Mouse (Mus musculus) cerebellum, adult 2 months (tissue): ENCODE data around the gene Mfap2. TPM values are rescaled to one million over a fixed set of nuclear protein-coding genes. Genes with fewer than 3 reads are reported as not detected.

Experiments
- DNase-seq, 2 experiments: peaks; one replicate each; pipeline ENCODE4 v3.0.0; 2021
- H3K27ac ChIP-seq: fragments of 200-500 bp; 2 replicates; pipeline ENCODE4 v1.5.1; 2012; ENCODE audit warnings: low read length, control low read depth, inconsistent platforms; ENCODE audit not compliant: insufficient read depth
- H3K27me3 ChIP-seq: fragments of 200-500 bp; 2 replicates; pipeline ENCODE4 v1.6.1; 2012; ENCODE audit warnings: inconsistent platforms, mild to moderate bottlenecking, low read length, moderate library complexity; ENCODE audit not compliant: control insufficient read depth, insufficient read depth
- H3K4me1 ChIP-seq: fragments of 200-500 bp; 2 replicates; pipeline ENCODE4 v1.6.1; 2011; ENCODE audit warnings: low read length; ENCODE audit not compliant: control insufficient read depth, insufficient read depth
- H3K4me3 ChIP-seq: fragments of 200-500 bp; replicated peaks from 2 replicates; pipeline ENCODE3; 2011; ENCODE audit warnings: mild to moderate bottlenecking, low read depth, low read length, control low read depth; ENCODE audit not compliant: insufficient read depth
- CTCF ChIP-seq: fragments of 200-500 bp; IDR thresholded peaks from 2 replicates; pipeline ENCODE4 v1.5.1; 2011; ENCODE audit warnings: low read depth, mild to moderate bottlenecking, control low read depth, low read length, moderate library complexity, borderline replicate concordance; ENCODE audit not compliant: insufficient read depth
- POLR2A ChIP-seq: fragments of 200-500 bp; IDR thresholded peaks from 2 replicates; pipeline ENCODE4 v1.6.1; 2011; ENCODE audit warnings: low read length, control low read depth, borderline replicate concordance; ENCODE audit not compliant: insufficient read depth
- WGBS: fragments of 180-500 bp; shearing (Covaris S2); methylation state at CpG from one replicate; pipeline ENCODE4 v1.1.7; 2018; 5-methylcytosine and 5-hydroxymethylcytosine counted together
- polyA plus RNA-seq: library from polyadenylated mRNA; depleted of rRNA; stranded (reverse); fragments of >200 nt; gene quantifications from 2 replicates; pipeline ENCODE4 v1.2.3, GENCODE M21; 2012

The Mfap2 gene
- polyA plus RNA-seq, 1 experiment = 3.4 TPM

DNA sequence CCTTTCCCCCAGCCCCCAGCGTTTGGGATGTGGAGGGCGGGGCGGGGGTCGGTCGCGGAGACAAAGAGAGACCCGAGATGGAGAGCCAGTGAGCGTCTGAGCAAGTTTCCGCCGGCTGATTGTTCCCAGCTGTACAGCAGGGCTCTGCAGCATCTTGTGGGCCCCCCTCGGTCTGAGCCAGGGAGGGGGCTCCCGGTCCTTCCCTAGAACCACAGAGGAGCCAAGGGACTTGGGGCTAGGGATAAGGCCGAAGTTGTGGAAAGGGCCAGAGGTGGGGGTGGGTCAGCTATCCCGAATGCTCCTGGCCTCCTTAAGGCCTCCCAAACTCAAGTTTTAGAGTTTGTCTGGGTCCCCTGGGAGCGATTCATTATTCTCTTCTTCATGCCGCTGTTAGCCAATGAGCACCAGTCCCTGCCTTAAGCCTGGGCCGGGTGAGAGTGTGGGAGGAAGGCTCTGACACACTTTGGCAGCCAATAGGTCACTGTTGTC is 767 bp downstream of the Mfap2 start:
- Histone ChIP-seq H3K27ac (no peak overlapping the region), H3K27me3 (no peaks in the 10 kb centered on the region), H3K4me3 (no peak overlapping the region), H3K4me1 (peaks cover 44% of the 10 kb centered on the region)
- TF ChIP-seq CTCF (no peak), POLR2A (no peak)
- DNase-seq = no peak
- WGBS = 20% methylated on average over 17 of the region's 17 CpGs

GRCm38 (mm10) chr4:141011556-141012328 is 1.5 kb downstream of the Mfap2 start:
- 30% methylated on average over 14 of the region's 14 CpGs for WGBS
- Histone ChIP-seq H3K4me3 (no peak overlapping the region), H3K27ac (0 out of 2 replicates have a peak overlapping the region, but pooled peaks have one; percentile 16), H3K4me1 (peaks cover 51% of the 10 kb centered on the region), H3K27me3 (no peaks in the 10 kb centered on the region)
- no peak for TF ChIP-seq POLR2A
- no peak for TF ChIP-seq CTCF
- peak; percentile 74 to 83 for DNase-seq

DNA sequence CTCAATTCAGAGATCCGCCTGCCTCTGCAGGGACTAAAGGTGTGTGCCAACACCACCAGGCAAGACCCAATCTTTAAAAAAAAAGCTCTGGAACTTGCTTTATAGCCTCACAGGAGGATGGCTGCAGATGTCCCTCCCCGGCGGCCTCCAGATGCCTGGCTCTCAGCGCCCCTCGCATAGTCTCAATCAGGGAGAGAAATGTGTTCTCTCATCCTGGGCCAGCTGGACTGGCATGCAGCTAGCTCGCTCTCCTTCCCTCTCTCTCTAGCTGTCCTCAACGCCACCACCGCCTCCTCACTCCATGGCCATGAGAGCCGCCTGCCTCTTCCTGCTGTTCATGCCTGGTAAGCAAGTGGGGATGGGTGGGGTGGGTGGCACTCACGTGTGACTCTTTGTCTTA is 2.3 kb downstream of the Mfap2 start:
- 63% methylated on average over 10 of the region's 10 CpGs for WGBS
- TF ChIP-seq POLR2A (no peak), CTCF (no peak)
- H3K4me1 ChIP-seq = peaks cover 59% of the 10 kb centered on the region
- H3K27ac ChIP-seq = 0 out of 2 replicates have a peak overlapping the region, but pooled peaks have one; percentile 16
- no peak overlapping the region for H3K4me3 ChIP-seq
- no peaks in the 10 kb centered on the region for H3K27me3 ChIP-seq
- no peak for DNase-seq

DNA sequence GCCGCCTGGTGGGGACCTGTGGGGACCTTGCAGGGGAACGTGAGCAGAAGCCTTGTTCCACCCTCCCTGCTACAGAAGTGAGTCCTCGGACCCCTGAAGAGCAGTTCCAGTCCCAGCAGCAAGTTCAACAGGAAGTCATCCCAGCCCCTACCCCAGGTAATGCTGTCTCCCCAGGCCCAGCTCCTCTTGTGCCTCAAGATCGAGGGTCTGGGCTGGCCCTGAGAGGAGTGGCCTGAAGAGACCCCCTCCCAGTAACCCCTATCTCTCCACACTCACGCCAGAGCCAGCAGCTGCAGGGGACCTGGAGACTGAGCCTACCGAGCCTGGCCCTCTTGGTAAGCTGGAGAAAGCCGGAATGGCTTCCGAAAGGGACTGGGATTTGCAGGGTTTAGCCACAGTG is 3.9 kb downstream of the Mfap2 start:
- Histone ChIP-seq H3K27ac (no peak overlapping the region), H3K27me3 (no peaks in the 10 kb centered on the region), H3K4me3 (no peak overlapping the region), H3K4me1 (peaks cover 48% of the 10 kb centered on the region)
- WGBS = 82% methylated on average over 8 of the region's 8 CpGs
- TF ChIP-seq CTCF = no peak
- DNase-seq = no peak

- no peak overlapping the region for H3K4me3 ChIP-seq
- H3K27ac ChIP-seq = no peak overlapping the region
- WGBS = 94% methylated on average over 11 of the region's 11 CpGs
- H3K4me1 ChIP-seq = peaks cover 48% of the 10 kb centered on the region
- DNase-seq = no peak
- TF ChIP-seq CTCF (no peak), POLR2A (no peak)
- H3K27me3 ChIP-seq = no peaks in the 10 kb centered on the region
Observed at GRCm38 (mm10) chr4:141014856-141015255, 4.6 kb downstream of the Mfap2 start.

DNA sequence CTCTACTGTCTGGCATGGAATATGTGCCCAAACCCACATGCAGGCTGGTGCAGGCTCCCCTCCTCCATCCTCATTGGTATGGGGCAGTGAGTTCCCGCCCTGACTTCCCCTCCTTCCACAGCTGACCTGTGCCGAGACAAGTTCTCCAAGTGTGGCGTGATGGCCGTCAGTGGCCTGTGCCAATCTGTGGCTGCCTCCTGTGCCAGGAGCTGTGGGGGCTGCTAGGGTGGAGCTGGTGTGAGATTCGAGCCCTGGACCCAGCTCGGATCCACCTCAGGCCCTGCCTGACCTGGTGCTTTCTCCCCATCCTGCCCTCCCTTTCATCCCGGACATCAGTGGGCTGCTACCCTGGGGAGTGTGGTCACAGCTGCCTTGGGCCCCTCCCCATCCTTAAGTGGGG is 5.1 kb downstream of the Mfap2 start:
- no peak overlapping the region for H3K27ac ChIP-seq
- peaks cover 44% of the 10 kb centered on the region for H3K4me1 ChIP-seq
- H3K27me3 ChIP-seq = no peaks in the 10 kb centered on the region
- DNase-seq = no peak
- no peak overlapping the region for H3K4me3 ChIP-seq
- TF ChIP-seq CTCF = no peak
- no peak for TF ChIP-seq POLR2A
- 74% methylated on average over 7 of the region's 7 CpGs for WGBS

GRCm38 (mm10) chr4:141016311-141016710 is 6.1 kb downstream of the Mfap2 start:
- peak overlapping the region; percentile 15; the same call in 1 of the 2 replicates for H3K27ac ChIP-seq
- H3K4me1 ChIP-seq = peaks cover 37% of the 10 kb centered on the region
- H3K4me3 ChIP-seq = no peak overlapping the region
- no peak for TF ChIP-seq CTCF
- no peak for DNase-seq
- no peaks in the 10 kb centered on the region for H3K27me3 ChIP-seq
- WGBS = 21% methylated on average over 9 of the region's 9 CpGs

DNA sequence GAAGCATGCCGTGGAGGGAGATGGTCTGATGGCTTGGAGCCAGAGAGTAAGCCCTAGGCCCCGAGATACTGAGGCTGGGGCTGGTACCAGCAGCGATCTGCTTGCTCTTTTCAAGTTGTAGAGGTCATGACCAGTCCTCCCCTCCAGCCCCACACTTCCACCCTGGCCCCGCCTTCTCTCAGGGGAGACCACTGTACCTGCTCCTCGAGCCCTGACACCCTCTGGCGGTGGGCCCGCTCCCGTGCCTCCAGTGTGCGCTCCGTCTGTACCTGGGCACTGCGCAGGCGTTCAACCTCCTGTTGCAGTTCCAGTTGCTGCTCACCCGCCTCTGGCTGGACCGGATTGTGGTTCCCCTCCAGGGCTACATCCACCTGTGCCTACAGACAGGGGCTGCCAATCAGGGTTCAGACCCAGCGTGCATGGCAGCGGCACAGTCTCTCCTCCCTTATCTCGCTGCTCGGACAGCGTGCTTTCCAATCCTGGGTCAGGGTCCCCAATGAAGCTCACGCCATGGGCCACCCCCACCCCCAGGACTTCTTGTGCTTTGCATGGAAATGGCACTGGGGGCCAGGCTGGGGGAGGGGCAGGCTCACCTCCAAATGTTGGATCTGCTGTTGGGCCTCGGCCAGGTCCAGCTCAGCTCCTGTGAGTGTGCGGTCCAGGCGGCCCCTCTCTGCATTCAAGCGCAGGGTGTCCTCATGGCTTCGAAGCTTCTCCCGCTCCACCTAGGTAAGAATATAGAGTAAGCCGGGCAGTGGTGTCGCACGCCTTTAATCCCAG is 7.6 kb downstream of the Mfap2 start:
- no peak overlapping the region for H3K4me3 ChIP-seq
- no peak for TF ChIP-seq POLR2A
- no peak for TF ChIP-seq CTCF
- no peak for DNase-seq
- H3K4me1 ChIP-seq = peaks cover 31% of the 10 kb centered on the region
- no peaks in the 10 kb centered on the region for H3K27me3 ChIP-seq
- WGBS = 88% methylated on average over 29 of the region's 29 CpGs
- H3K27ac ChIP-seq = no peak overlapping the region
